Mouse (Mus musculus) T-helper 17 cell (primary cell): ENCODE measurements around the gene Fmr1nb.
"Not testable (repeated sequence)": the region's sequence is repeated elsewhere in the genome, so short reads cannot be mapped to it uniquely, and the experiment has no call there.

Experiments
- in situ Hi-C, 2 experiments: fragments of 300-600 bp; cut with MboI, MseI; formaldehyde crosslinking; loops; 1 replicate in 1 of 2; 2 replicates in 1 of 2; pipeline ENCODE4 v1.15.1; 2025; ENCODE audit warnings: high pct_unique_total_duplicates in 2 of 2

Gene Fmr1nb

GRCm38 (mm10) chrX:68761606-68762005, at the start of gene Fmr1nb:
Fmr1nb (plus strand) TSS chrX:68761839.
- in situ Hi-C loops = no loop called here

DNA sequence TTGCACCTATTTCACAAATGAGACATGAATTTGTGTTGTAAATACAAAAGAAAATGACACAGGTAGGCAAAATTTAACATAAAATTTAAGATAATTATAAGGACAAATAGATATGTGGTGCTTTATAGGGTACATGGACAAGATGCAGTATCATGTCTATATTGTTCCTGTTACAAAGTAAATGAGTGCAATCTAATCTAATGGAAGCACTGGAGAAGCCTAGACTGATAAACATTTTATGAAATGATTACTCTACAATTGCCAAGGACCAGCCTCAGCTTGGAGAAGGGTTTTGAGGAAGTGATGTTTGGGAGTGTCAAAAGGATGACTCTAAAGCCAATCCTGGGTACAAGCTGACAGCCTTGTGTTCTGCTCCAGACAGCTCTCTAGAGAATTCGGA, 24.7 kb upstream of the Fmr1nb start:
- in situ Hi-C loops = no loop called here

DNA sequence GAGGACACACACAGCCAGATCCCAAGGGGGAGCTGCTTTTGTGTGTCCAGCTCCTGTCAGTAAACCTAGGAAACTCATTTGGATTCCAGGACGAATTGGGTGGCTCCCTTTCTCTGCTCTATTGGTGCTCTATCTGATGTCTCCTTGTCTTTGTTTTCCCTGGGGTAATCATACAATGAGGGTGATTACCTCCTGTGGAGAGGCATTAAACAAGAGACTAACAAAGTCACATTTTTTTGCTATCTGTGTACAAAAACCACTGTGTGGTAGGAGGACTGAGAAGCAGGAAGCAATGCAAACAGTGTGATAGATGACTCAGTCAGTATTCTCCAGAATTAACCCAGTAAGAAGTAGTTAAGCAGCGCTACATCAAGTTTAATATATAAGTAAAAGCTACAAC, 21.6 kb upstream of the Fmr1nb start:
- in situ Hi-C loops = no loop called here

DNA sequence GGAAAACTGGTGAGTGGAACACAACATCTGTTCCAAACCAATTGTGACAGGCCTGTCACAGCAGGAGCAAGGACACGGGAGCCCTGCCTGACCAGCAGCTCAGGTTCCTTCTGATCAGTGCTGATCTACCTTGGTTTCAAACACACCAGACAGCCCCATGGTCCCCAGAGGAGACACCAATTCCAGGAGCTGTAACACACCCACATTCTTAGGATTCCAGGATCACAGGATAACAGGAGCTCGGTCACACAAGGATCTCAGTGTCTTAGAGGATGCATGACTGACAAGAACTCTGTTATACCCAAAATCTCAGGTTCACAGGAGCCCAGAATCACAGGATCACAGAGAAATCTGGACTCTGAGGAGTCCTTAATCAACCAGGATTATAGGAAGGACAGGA, 58.8 kb downstream of the Fmr1nb start:
- in situ Hi-C loops = not testable (repeated sequence)

DNA sequence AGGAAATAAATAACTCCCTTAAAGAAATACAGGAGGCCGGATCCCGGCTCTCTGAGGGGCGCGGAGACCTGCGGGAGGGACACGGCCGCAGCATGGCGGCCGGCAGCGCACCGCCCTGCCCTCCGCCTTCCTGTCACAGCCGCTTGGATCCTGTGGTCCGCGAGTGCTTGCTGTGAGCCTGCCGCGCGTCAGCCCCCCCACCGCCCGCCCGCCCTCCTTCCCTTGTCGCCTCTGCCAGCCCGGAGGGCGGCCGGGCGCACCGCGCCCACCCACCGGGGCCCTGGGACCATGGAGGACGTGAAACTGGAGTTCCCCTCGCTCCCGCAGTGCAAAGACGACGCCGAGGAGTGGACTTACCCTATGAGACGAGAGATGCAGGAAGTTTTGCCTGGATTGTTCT, 59.4 kb downstream of the Fmr1nb start, which contains the start of gene Gm14698:
TSS of gene Gm14698 (plus strand) at position 35 of the 400 bp plus-strand sequence.
- in situ Hi-C loops = not testable (repeated sequence)

- in situ Hi-C loops = no loop called here
These were observed 78.2 kb downstream of the Fmr1nb start for GRCm38 (mm10) chrX:68839548-68840444.
